Mouse (Mus musculus) heart, embryonic 14.5 days (tissue): Measurements from ENCODE around the gene Ncor2. TPM values are rescaled to one million over a fixed set of nuclear protein-coding genes. Genes with fewer than 3 reads are reported as not detected.

Source experiments
- ATAC-seq: fragments of 200-750 bp; cut with Nextera tagmentation; 2 replicates; pipeline ENCODE4 v1.8.0; 2017; ENCODE audit warnings: low read depth, moderate TSS enrichment; ENCODE audit not compliant: insufficient number of reproducible peaks, insufficient read depth, low FRiP score
- H3K27ac ChIP-seq, 2 experiments: fragments of 200-500 bp in 1 of 2; fragments of 300-500 bp in 1 of 2; sonication (generic) in 1 of 2; replicated peaks in 1 of 2; 2 replicates each; pipeline ENCODE4 v1.5.1; 2012 to 2014; ENCODE audit warnings: low read depth in 2 of 2, low read length in 2 of 2, control low read depth in 1 of 2, mild to moderate bottlenecking in 1 of 2, mixed read lengths in 1 of 2; ENCODE audit not compliant: control insufficient read depth in 1 of 2, insufficient read depth in 1 of 2
- H3K27me3 ChIP-seq: fragments of 300-500 bp; sonication (generic); 2 replicates; pipeline ENCODE4 v1.6.1; 2014; ENCODE audit warnings: mild to moderate bottlenecking, low read length, control low read depth; ENCODE audit not compliant: control insufficient read depth, insufficient read depth
- H3K36me3 ChIP-seq: fragments of 300-500 bp; sonication (generic); 2 replicates; pipeline ENCODE4 v1.6.1; 2014; ENCODE audit warnings: mild to moderate bottlenecking, control low read depth, low read length, mixed read lengths; ENCODE audit not compliant: control insufficient read depth, insufficient read depth
- H3K4me1 ChIP-seq, 2 experiments: fragments of 200-500 bp in 1 of 2; fragments of 300-500 bp in 1 of 2; sonication (generic) in 1 of 2; 2 replicates each; pipeline ENCODE4 v1.6.1; 2012 to 2014; ENCODE audit warnings: low read length in 2 of 2, control low read depth in 1 of 2, mixed read lengths in 1 of 2; ENCODE audit not compliant: control insufficient read depth in 2 of 2, insufficient read depth in 2 of 2
- H3K4me2 ChIP-seq: fragments of 300-500 bp; sonication (generic); 2 replicates; pipeline ENCODE4 v1.6.1; 2014; ENCODE audit warnings: mild to moderate bottlenecking, low read length
- H3K4me3 ChIP-seq, 2 experiments: fragments of 200-500 bp in 1 of 2; fragments of 300-500 bp in 1 of 2; sonication (generic) in 1 of 2; 2 replicates each; pipeline ENCODE4 v1.5.1; 2012 to 2014; ENCODE audit warnings: low read length in 2 of 2, mild to moderate bottlenecking in 2 of 2, control low read depth in 1 of 2, low read depth in 1 of 2, moderate library complexity in 1 of 2; ENCODE audit not compliant: control insufficient read depth in 1 of 2, insufficient read depth in 1 of 2
- H3K9ac ChIP-seq: fragments of 300-500 bp; sonication (generic); 2 replicates; pipeline ENCODE4 v1.6.1; 2014; ENCODE audit warnings: mild to moderate bottlenecking, low read length
- H3K9me3 ChIP-seq: fragments of 300-500 bp; sonication (generic); 2 replicates; pipeline ENCODE4 v1.6.1; 2016; ENCODE audit warnings: low read length, control low read depth; ENCODE audit not compliant: control insufficient read depth
- WGBS: fragments of 180-500 bp; shearing (Covaris S2); extraction: QIAGEN DNeasy Blood & Tissue Kit; methylation state at CpG from one replicate; pipeline ENCODE4 v1.1.7; 2014; 5-methylcytosine and 5-hydroxymethylcytosine counted together
- polyA plus RNA-seq: library from polyadenylated mRNA; unstranded; fragments of >200 nt; fragmentation: Nextera tagmentation; extraction: Ambion mirVana; gene quantifications from 2 replicates; pipeline ENCODE4 v1.2.1, GENCODE M21; 2014

The Ncor2 gene
- polyA plus RNA-seq, 1 experiment from 2014 or later = 17.6 TPM

- H3K27ac ChIP-seq = no peak overlapping the region
- ATAC-seq = no peak
- no peaks in the 10 kb centered on the region for H3K27me3 ChIP-seq
- H3K4me2 ChIP-seq = no peak overlapping the region
- no peak overlapping the region for H3K4me3 ChIP-seq
- H3K9ac ChIP-seq = no peak overlapping the region
- 95% methylated on average over 6 of the region's 6 CpGs for WGBS
- H3K9me3 ChIP-seq = no peaks in the 10 kb centered on the region
- H3K36me3 ChIP-seq = peaks cover 89% of the 10 kb centered on the region
- peaks cover 16 to 21% of the 10 kb centered on the region in 2 experiments for H3K4me1 ChIP-seq
Measured at GRCm38 (mm10) chr5:125083674-125084073, 95.3 kb downstream of the Ncor2 start.

DNA sequence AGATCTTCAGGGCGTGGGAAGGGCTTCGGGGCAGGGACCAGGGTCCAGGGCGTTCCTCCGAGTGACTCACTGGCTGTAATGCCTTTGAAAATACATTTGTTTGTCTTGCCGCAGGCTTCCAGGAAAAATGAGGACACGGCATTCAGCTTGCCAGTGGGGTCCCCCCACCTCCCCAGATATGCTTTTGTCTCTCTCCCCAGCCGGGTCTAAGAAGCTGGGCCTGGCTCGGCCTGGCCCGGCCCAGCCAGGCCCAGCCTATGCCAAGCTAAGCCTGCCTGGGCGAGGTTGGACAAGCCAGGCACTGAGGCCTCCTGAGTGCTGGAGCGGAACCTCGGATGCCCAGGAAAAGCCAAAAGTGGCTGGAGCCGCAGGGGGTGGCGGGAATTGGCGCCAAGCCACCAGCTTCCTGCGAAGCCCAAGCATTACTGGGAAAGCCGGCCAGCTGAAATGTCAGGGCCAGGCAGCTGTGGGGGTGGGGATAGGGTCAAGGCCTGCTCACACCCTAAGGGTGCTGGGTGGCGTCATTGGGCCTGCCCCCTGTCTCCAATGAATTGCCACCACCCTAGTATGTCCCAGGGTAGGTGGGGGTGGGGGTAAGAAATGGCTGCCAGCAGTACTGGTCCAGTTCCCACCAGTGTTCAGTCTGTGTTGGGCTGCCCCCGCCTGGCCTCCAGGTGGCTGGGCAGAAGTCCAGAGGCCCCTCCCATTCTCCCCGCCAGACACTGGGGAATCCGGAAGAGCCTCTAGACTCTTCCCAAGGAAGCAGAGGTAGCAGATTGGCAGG is 97.5 kb downstream of the Ncor2 start:
- WGBS = 50% methylated on average over 21 of the region's 21 CpGs
- Histone ChIP-seq H3K4me3 (no peak overlapping the region), H3K27me3 (no peaks in the 10 kb centered on the region), H3K4me1 (peaks cover 18 to 26% of the 10 kb centered on the region in 2 experiments), H3K9ac (peak overlapping the region; percentile 39), H3K9me3 (no peaks in the 10 kb centered on the region), H3K36me3 (peaks cover 85% of the 10 kb centered on the region), H3K4me2 (no peak overlapping the region), H3K27ac (peak overlapping the region; percentile 42 to 80)
- ATAC-seq = peak; percentile 62

DNA sequence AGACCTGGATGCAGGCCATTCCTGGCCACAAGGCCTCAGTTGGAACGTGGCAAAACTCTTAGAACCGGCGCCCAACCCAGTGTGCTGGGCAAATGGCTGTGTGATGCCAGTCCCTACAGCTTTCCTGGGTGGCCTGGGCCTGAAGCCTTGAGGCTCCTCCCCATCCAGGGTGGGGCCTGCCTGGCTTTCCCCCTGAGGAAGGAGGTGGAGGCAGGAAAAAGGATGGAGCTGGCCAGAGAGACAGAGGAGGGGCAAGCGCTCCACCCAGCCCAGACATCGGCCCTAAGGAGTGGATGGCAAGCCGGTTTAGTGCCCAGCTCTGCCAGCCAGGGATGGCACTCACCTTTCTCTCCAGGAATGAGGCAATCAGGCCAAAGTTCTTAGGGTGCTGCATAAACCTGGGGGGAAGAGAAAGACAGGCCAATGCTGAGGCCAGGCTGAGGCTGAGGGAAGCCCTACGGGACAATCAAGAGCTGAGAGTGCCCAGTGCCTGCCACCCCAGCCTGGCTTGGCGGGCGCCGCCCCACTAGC is 98.2 kb downstream of the Ncor2 start:
- no peak for ATAC-seq
- Histone ChIP-seq H3K36me3 (peaks cover 83% of the 10 kb centered on the region), H3K4me2 (no peak overlapping the region), H3K4me1 (peaks cover 22 to 32% of the 10 kb centered on the region in 2 experiments), H3K27ac (peak overlapping the region; percentile 32 to 80; a peak in 3 of 4 replicates), H3K4me3 (no peak overlapping the region), H3K27me3 (no peaks in the 10 kb centered on the region), H3K9ac (peak overlapping the region; percentile 39), H3K9me3 (no peaks in the 10 kb centered on the region)
- 82% methylated on average over 10 of the region's 10 CpGs for WGBS

GRCm38 (mm10) chr5:125080352-125080751 is 98.7 kb downstream of the Ncor2 start:
- H3K27ac ChIP-seq = no peak overlapping the region
- peaks cover 22 to 34% of the 10 kb centered on the region in 2 experiments for H3K4me1 ChIP-seq
- H3K9me3 ChIP-seq = no peaks in the 10 kb centered on the region
- no peaks in the 10 kb centered on the region for H3K27me3 ChIP-seq
- peaks cover 78% of the 10 kb centered on the region for H3K36me3 ChIP-seq
- no peak overlapping the region for H3K4me2 ChIP-seq
- no peak for ATAC-seq
- H3K4me3 ChIP-seq = no peak overlapping the region
- no peak overlapping the region for H3K9ac ChIP-seq
- WGBS = 93% methylated on average over 4 of the region's 4 CpGs

DNA sequence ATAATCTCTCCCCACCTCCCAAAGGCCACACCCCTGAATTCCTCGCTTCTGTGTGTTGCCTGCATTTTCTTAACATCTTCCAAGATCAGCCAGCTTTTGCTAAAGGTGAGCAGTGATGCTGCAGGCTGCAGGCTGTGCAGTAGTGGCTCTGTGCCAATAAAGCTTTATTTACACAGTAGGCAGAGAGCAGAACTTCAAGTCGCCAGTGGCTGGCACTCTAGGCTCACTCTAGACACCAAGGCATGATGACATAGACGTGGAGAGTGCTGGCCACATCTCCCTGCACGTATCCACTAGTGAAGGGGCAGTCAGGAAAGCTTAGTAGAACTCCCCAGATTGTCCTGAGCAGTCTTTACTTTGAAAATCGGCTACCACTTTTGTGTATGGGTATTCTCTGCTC is 100.8 kb downstream of the Ncor2 start:
- no peaks in the 10 kb centered on the region for H3K27me3 ChIP-seq
- no peak overlapping the region for H3K27ac ChIP-seq
- H3K36me3 ChIP-seq = peaks cover 67% of the 10 kb centered on the region
- WGBS = 79% methylated on average over 5 of the region's 5 CpGs
- no peak for ATAC-seq
- no peak overlapping the region for H3K4me2 ChIP-seq
- no peak overlapping the region for H3K4me3 ChIP-seq
- H3K4me1 ChIP-seq = peaks cover 31 to 46% of the 10 kb centered on the region in 2 experiments
- no peak overlapping the region for H3K9ac ChIP-seq
- no peaks in the 10 kb centered on the region for H3K9me3 ChIP-seq

DNA sequence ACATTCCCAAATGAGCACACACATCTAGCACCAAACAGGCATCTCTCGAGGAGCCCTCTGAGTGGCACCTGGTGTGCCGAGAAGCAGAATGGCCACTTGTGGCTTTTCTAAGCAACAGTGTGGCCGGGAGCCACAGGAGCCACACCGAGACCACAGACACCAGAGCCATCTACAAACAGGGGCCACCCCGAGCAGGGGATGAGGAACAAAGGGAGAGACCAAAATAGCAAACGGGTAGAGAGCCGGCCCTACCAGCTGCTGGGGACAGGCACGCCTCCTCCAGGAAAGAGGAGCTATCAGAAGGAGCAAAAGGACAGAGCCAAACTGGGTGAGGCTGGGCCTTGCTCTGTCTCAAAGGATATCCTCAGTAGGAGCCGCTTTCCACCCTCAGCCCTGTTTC is 102.8 kb downstream of the Ncor2 start:
- H3K27ac ChIP-seq = peak overlapping the region in 1 of 2 experiments; percentile 50; a peak in 1 of 4 replicates
- no peaks in the 10 kb centered on the region for H3K9me3 ChIP-seq
- H3K4me2 ChIP-seq = no peak overlapping the region
- 49% methylated on average over 9 of the region's 9 CpGs for WGBS
- H3K9ac ChIP-seq = peak overlapping the region; percentile 25; the same call in 1 of the 2 replicates
- peaks cover 59% of the 10 kb centered on the region for H3K36me3 ChIP-seq
- peaks cover 35 to 51% of the 10 kb centered on the region in 2 experiments for H3K4me1 ChIP-seq
- ATAC-seq = no peak
- no peaks in the 10 kb centered on the region for H3K27me3 ChIP-seq
- H3K4me3 ChIP-seq = no peak overlapping the region

- Histone ChIP-seq H3K4me1 (peaks cover 43 to 60% of the 10 kb centered on the region in 2 experiments), H3K9me3 (no peaks in the 10 kb centered on the region), H3K9ac (no peak overlapping the region), H3K36me3 (peaks cover 43% of the 10 kb centered on the region), H3K27me3 (no peaks in the 10 kb centered on the region), H3K4me2 (no peak overlapping the region), H3K4me3 (no peak overlapping the region), H3K27ac (no peak overlapping the region)
- 73% methylated on average over 10 of the region's 10 CpGs for WGBS
- ATAC-seq = no peak
Measured at GRCm38 (mm10) chr5:125074571-125075171, 104.3 kb downstream of the Ncor2 start.
